Mouse (Mus musculus) kidney, postnatal 0 days (tissue): ENCODE measurements at regions not wholly inside any gene's neighbourhood (a gene's known extent, or its start where the extent isn't known, plus 50 kb on each side); places are given as distances from the start of the nearest gene placed in this dataset.
A peak's percentile ranks its signal among the peaks of the same experiment; 100 is the strongest.

ENCODE experiments used
- ATAC-seq: fragments of 200-750 bp; cut with Nextera tagmentation; replicated peaks from 2 replicates; pipeline ENCODE4 v1.8.0; 2017; ENCODE audit warnings: low read depth, moderate number of reproducible peaks, moderate TSS enrichment, moderate library complexity; ENCODE audit not compliant: low FRiP score
- DNase-seq: peaks from one replicate; pipeline ENCODE4 v3.0.0-alpha.2; 2016; ENCODE audit warnings: low spot score
- H3K27ac ChIP-seq: fragments of 300-500 bp; sonication (generic); 2 replicates; pipeline ENCODE4 v1.5.1; 2014; ENCODE audit warnings: mild to moderate bottlenecking
- H3K27me3 ChIP-seq: fragments of 300-500 bp; sonication (generic); 2 replicates; pipeline ENCODE4 v1.6.1; 2014; ENCODE audit warnings: low read length, mixed read lengths; ENCODE audit not compliant: insufficient read depth
- H3K36me3 ChIP-seq: fragments of 300-500 bp; sonication (generic); 2 replicates; pipeline ENCODE4 v1.6.1; 2014; ENCODE audit warnings: low read length, mixed read lengths; ENCODE audit not compliant: insufficient read depth
- H3K4me1 ChIP-seq: fragments of 300-500 bp; sonication (generic); replicated peaks from 2 replicates; pipeline ENCODE4 v1.6.1; 2014; ENCODE audit warnings: antibody characterized with exemption, low read length, mixed read lengths; ENCODE audit not compliant: insufficient read depth
- H3K4me2 ChIP-seq: fragments of 300-500 bp; sonication (generic); 2 replicates; pipeline ENCODE4 v1.6.1; 2014; ENCODE audit warnings: mild to moderate bottlenecking, low read length, moderate library complexity, mixed read lengths
- H3K4me3 ChIP-seq: fragments of 300-500 bp; sonication (generic); replicated peaks from 2 replicates; pipeline ENCODE4 v1.5.1; 2014; ENCODE audit warnings: low read depth, low read length
- H3K9ac ChIP-seq: fragments of 300-500 bp; sonication (generic); 2 replicates; pipeline ENCODE4 v1.6.1; 2014; ENCODE audit warnings: low read depth, low read length
- H3K9me3 ChIP-seq: fragments of 300-500 bp; sonication (generic); replicated peaks from 2 replicates; pipeline ENCODE4 v1.6.1; 2016; ENCODE audit warnings: low read length, inconsistent platforms, mixed read lengths
- CTCF ChIP-seq: IDR thresholded peaks from 2 replicates; pipeline ENCODE4 v1.5.1; 2016; ENCODE audit warnings: antibody characterized with exemption, low read depth, mild to moderate bottlenecking, moderate library complexity
- WGBS: fragments of 180-500 bp; shearing (Covaris S2); extraction: QIAGEN DNeasy Blood & Tissue Kit; methylation state at CpG from one replicate; pipeline ENCODE4 v1.1.7; 2014; 5-methylcytosine and 5-hydroxymethylcytosine counted together

DNA sequence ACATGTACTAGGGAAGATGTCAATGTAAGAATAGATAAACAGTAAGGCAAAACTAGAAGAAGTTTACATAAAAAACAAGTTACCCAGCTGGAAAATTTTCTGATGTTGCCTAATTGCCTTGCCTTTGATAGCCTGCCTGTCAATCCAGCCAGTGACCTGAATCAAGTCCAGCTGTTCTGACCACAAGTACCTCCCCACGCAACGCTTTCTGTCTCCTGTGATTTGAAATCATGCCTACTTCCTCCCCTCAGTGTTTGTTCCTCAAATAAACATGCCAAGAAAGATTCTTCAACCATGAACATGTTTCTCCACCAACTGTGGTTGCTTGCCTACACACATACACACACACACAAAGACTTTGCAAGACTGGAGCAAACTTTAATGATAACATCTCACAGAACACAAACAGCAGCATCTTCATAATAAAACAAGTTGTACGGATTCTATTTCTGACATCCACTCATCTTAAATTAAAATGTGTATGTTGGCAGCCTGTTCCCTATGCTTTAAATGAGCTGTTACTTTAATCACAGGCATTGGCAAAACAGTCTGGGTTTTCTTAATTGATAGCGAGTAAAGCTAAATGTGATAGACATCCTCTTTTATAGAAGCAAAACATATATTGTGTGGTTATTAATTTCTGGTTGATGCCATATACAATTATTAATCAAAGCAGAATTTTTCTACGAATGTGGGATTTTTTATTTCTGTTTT is 312.0 kb upstream of the Zc3h15 start:
- 41% methylated on average over 5 of the region's 5 CpGs for WGBS
- peak; percentile 25 for DNase-seq

GRCm38 (mm10) chr2:83332770-83333157 is 311.5 kb upstream of the Zc3h15 start:
- TF ChIP-seq CTCF, result peak; percentile 69
- WGBS, result 32% methylated on average over 5 of the region's 5 CpGs
- Histone ChIP-seq H3K36me3 (no peaks in the 10 kb centered on the region), H3K4me2 (no peak overlapping the region), H3K27me3 (no peaks in the 10 kb centered on the region), H3K4me1 (no peaks in the 10 kb centered on the region), H3K4me3 (no peak overlapping the region), H3K27ac (no peak overlapping the region), H3K9me3 (no peaks in the 10 kb centered on the region), H3K9ac (no peak overlapping the region)
- ATAC-seq (no peak), DNase-seq (peak; percentile 79)

More for the DNA sequence above, 312.0 kb upstream of the Zc3h15 start:
- no peaks in the 10 kb centered on the region for H3K27me3 ChIP-seq
- no peak overlapping the region for H3K27ac ChIP-seq
- no peak overlapping the region for H3K9ac ChIP-seq
- no peak overlapping the region for H3K4me2 ChIP-seq
- no peak overlapping the region for H3K4me3 ChIP-seq
- ATAC-seq, result no peak
- H3K9me3 ChIP-seq, result no peaks in the 10 kb centered on the region
- no peaks in the 10 kb centered on the region for H3K4me1 ChIP-seq
- TF ChIP-seq CTCF, result no peak
- no peaks in the 10 kb centered on the region for H3K36me3 ChIP-seq

DNA sequence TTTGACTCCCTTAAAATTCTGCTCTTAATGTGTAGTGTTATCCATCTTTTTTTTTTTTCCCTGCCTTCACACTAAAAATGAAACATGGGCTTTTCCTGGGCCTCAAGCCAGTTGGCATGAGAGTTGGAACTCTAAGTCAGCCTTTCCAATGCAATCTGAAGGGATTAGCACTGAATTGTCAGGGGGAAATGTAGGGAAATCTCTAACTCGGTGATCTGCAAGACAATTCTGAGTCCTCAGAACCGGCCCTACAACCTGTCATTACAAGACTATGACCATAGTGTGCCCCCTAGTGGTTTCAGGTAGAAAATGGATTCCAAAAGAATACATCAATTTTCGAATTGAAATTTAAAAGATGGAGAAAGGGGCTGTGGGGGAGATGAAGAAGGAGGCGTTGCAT is 306.9 kb upstream of the Zc3h15 start:
- no peak overlapping the region for H3K4me2 ChIP-seq
- no peaks in the 10 kb centered on the region for H3K9me3 ChIP-seq
- WGBS, result 28% methylated on average over 4 of the region's 4 CpGs
- DNase-seq, result peak; percentile 72
- no peak overlapping the region for H3K9ac ChIP-seq
- no peaks in the 10 kb centered on the region for H3K36me3 ChIP-seq
- ATAC-seq, result no peak
- no peaks in the 10 kb centered on the region for H3K27me3 ChIP-seq
- no peak overlapping the region for H3K4me3 ChIP-seq
- no peaks in the 10 kb centered on the region for H3K4me1 ChIP-seq
- no peak overlapping the region for H3K27ac ChIP-seq
- peak; percentile 67 for TF ChIP-seq CTCF

- no peak for DNase-seq
- no peak overlapping the region for H3K4me3 ChIP-seq
- no peak overlapping the region for H3K9ac ChIP-seq
- WGBS, result 78% methylated on average over 6 of the region's 6 CpGs
- H3K9me3 ChIP-seq, result no peaks in the 10 kb centered on the region
- no peaks in the 10 kb centered on the region for H3K27me3 ChIP-seq
- H3K4me2 ChIP-seq, result no peak overlapping the region
- H3K27ac ChIP-seq, result no peak overlapping the region
- no peak for ATAC-seq
- H3K4me1 ChIP-seq, result no peaks in the 10 kb centered on the region
- peak; percentile 31; the same call in 1 of the 2 replicates for TF ChIP-seq CTCF
- no peaks in the 10 kb centered on the region for H3K36me3 ChIP-seq
These were observed 304.1 kb upstream of the Zc3h15 start for GRCm38 (mm10) chr2:83340168-83340567.
